Mouse (Mus musculus): ENCODE measurements around the gene Vapa.

- TF ChIP-seq CTCF (IDR thresholded peaks at IDR 0.05; ENCODE audit: insufficient read depth, low read length) (no peak), POLR2A (IDR thresholded peaks at IDR 0.05; ENCODE audit: borderline replicate concordance, extremely low read depth, low read depth, low read length) (no peak)
These were observed 15.4 kb downstream of the Vapa start for GRCm38 (mm10) chr17:65597857-65598486.

All from lung, adult 2 months (tissue).